Mouse (Mus musculus) G1E (cell line): Measurements from ENCODE around the gene Rtl1. TPM values are rescaled to one million over a fixed set of nuclear protein-coding genes. Genes with fewer than 3 reads are reported as not detected.

Experiments
- ATAC-seq: 2 replicates; pipeline ENCODE4 v1.8.0; 2016; ENCODE audit warnings: mild to moderate bottlenecking; ENCODE audit not compliant: insufficient number of reproducible peaks, poor library complexity, low FRiP score, severe bottlenecking; ENCODE audit errors: extremely low read depth
- DNase-seq: peaks from one replicate; pipeline ENCODE4 v3.0.0; 2012; ENCODE audit warnings: low spot score
- H3K27me3 ChIP-seq: 2 replicates; pipeline ENCODE4 v1.6.1; 2012; ENCODE audit warnings: mild to moderate bottlenecking, low read length, inconsistent platforms; ENCODE audit not compliant: insufficient read depth
- H3K36me3 ChIP-seq: replicated peaks from 2 replicates; pipeline ENCODE3; 2012; ENCODE audit warnings: mild to moderate bottlenecking, inconsistent platforms
- H3K4me1 ChIP-seq: 2 replicates; pipeline ENCODE4 v1.6.1; 2012; ENCODE audit warnings: low read depth, low read length, inconsistent platforms, mixed read lengths; ENCODE audit not compliant: insufficient read depth
- H3K4me3 ChIP-seq: 2 replicates; pipeline ENCODE4 v1.5.1; 2012; ENCODE audit warnings: low read depth, mild to moderate bottlenecking, inconsistent platforms, low read length, moderate library complexity, mixed read lengths
- H3K9me3 ChIP-seq: replicated peaks from 2 replicates; pipeline ENCODE4 v1.6.1; 2012; ENCODE audit warnings: inconsistent platforms
- CTCF ChIP-seq: IDR thresholded peaks from 2 replicates; pipeline ENCODE4 v1.5.1; 2012; ENCODE audit warnings: low read depth, low read length, inconsistent platforms, mixed read lengths
- GATA1 ChIP-seq: IDR thresholded peaks from 2 replicates; pipeline ENCODE4 v1.6.1; 2012; ENCODE audit warnings: borderline replicate concordance, low read length, inconsistent platforms, mixed read lengths
- GATA2 ChIP-seq: IDR thresholded peaks from 2 replicates; pipeline ENCODE4 v1.6.1; 2012; ENCODE audit warnings: low read depth, low read length, inconsistent platforms, borderline replicate concordance
- POLR2AphosphoS5 ChIP-seq: IDR thresholded peaks from 2 replicates; pipeline ENCODE4 v1.6.1; 2012; ENCODE audit warnings: low read depth, low read length, inconsistent platforms; ENCODE audit not compliant: insufficient replicate concordance
- TAL1 ChIP-seq: conservative IDR thresholded peaks from 2 replicates; pipeline ENCODE4 v1.6.1; 2012; ENCODE audit warnings: low read depth, low read length, inconsistent platforms, mixed read lengths
- polyA plus RNA-seq: library from polyadenylated mRNA; stranded (reverse); fragments of >175 nt; gene quantifications from 2 replicates; pipeline ENCODE4 v1.2.3, GENCODE M21; 2012
- total RNA-seq, 2 experiments: library from RNA; stranded (forward) in 1 of 2; stranded (reverse) in 1 of 2; fragments of 200-1000 nt in 1 of 2; fragments of >200 nt in 1 of 2; fragmentation: Nextera tagmentation in 1 of 2; gene quantifications; 2 replicates each; pipeline ENCODE4 v1.2.3; 2014 to 2017

Gene Rtl1
- total and polyA plus RNA-seq, 3 experiments, result 0.11 TPM; not detected in 2

DNA sequence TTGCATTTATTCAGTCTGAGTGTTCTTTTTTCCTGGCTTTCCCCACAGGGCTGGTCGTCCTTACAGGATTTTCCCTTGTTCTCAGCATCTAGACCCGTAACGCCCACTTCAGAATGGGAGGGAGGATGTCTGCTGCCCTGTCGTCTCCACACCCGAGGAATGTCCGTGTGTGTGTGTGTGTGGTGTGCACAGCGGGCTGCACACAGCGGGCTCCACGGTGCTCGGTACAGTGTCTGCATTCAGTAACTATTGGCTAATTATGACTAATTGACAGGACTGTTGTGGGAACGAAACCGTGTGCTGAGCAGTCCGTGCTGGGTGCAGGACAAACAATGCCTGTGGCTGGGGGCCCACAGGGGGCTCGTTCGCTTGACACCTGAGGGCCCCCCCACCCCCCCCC is 17.0 kb upstream of the Rtl1 start:
- no peak for ATAC-seq
- no peaks in the 10 kb centered on the region for H3K4me1 ChIP-seq
- DNase-seq, result no peak
- no peaks in the 10 kb centered on the region for H3K27me3 ChIP-seq
- H3K9me3 ChIP-seq, result peaks cover 79% of the 10 kb centered on the region
- no peak for TF ChIP-seq POLR2AphosphoS5
- TF ChIP-seq TAL1, result no peak
- TF ChIP-seq CTCF, result no peak
- no peak for TF ChIP-seq GATA1
- TF ChIP-seq GATA2, result no peak
- no peaks in the 10 kb centered on the region for H3K36me3 ChIP-seq
- H3K4me3 ChIP-seq, result peak overlapping the region; percentile 31; the same call in 1 of the 2 replicates

DNA sequence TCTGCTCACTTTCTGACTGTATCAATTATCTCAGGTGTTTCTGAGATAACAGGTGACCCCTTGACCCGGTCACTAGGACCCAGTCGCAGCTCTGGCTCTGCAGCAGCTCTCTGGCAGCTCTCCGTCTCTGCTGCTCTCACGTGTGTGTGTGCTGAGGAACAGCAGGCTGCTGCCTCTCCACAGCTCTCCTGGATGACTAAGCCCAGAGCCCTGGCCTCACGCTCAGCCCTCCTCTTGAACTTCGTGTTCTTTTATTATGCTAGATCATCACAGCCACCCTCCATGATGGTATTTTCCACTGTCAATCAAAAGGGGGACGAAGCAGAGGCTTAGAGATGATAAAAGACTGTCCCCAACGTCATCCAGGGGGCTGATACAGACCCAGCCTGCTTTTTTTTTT is 15.2 kb upstream of the Rtl1 start:
- H3K4me1 ChIP-seq, result no peaks in the 10 kb centered on the region
- no peak for ATAC-seq
- TF ChIP-seq GATA1 (no peak), TAL1 (no peak), POLR2AphosphoS5 (no peak), GATA2 (no peak), CTCF (no peak)

GRCm38 (mm10) chr12:109614416-109614815 is 14.3 kb upstream of the Rtl1 start:
- DNase-seq (no peak), ATAC-seq (no peak)
- no peaks in the 10 kb centered on the region; the same call in 1 of the 2 replicates for H3K27me3 ChIP-seq
- no peak overlapping the region for H3K4me3 ChIP-seq
- H3K36me3 ChIP-seq, result no peaks in the 10 kb centered on the region
- H3K9me3 ChIP-seq, result peaks cover 92% of the 10 kb centered on the region
- TF ChIP-seq POLR2AphosphoS5 (no peak), CTCF (no peak), GATA1 (no peak), TAL1 (no peak), GATA2 (no peak)
- no peaks in the 10 kb centered on the region for H3K4me1 ChIP-seq

More for the DNA sequence above, 15.2 kb upstream of the Rtl1 start:
- H3K27me3 ChIP-seq, result no peaks in the 10 kb centered on the region
- H3K36me3 ChIP-seq, result no peaks in the 10 kb centered on the region
- no peak for DNase-seq
- no peak overlapping the region for H3K4me3 ChIP-seq
- H3K9me3 ChIP-seq, result peaks cover 87% of the 10 kb centered on the region

DNA sequence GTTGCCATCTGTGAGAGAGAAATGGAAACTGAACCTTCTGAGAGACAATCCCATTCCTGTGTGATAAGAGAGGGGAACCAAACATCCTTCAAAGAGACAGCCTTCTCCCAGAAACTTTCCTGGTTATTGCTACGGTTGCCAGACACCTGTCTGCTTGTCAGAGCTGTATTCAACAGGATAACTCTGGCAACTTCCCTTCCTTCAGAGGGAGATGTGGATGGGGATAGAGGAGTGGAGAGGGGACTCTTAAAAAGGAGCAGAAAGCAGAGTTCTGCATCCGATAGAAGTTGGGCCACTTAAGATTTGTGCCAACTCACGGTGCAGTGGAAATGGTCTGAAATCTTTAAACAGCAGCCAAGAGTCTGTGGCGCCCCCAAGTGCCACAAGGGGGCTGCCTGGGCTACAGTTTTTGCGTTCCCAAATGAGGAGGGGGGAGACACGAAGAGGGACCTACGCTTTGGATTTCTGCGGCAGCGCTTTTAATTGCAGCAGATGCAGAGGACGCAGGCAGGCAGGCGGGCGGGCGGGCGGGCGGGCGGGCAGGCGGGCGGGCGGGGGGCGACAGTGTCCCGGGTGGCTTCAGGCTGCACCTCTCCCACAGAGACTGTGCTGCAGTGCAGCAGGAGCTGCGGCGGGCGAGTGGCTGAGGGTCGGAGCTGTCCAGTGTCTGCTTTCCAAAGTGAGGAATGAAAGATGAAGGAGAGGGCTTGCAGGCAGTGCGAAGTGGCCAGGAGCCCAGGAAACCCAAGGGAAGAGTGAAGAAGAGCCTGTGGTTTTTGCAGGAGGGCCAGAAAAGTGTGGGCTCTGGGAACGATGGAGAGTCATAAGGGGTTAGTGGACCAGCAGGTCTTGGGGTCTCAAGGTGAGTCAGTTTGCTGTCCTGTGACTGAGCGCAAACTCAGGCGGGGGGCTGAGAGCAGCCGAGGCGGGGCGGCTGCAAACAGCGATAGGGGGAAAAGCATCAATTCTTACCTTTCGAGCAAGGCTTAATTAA is 12.6 kb upstream of the Rtl1 start:
- TF ChIP-seq GATA1, result no peak

GRCm38 (mm10) chr12:109608576-109609440 is 8.7 kb upstream of the Rtl1 start:
- no peak for DNase-seq
- H3K4me1 ChIP-seq, result no peaks in the 10 kb centered on the region
- no peaks in the 10 kb centered on the region for H3K36me3 ChIP-seq
- no peak for ATAC-seq
- TF ChIP-seq TAL1 (no peak), POLR2AphosphoS5 (no peak), GATA1 (no peak), CTCF (no peak)
- no peaks in the 10 kb centered on the region; the same call in 1 of the 2 replicates for H3K27me3 ChIP-seq
- no peak overlapping the region for H3K4me3 ChIP-seq
- peaks cover 91% of the 10 kb centered on the region for H3K9me3 ChIP-seq

More for the DNA sequence above, 12.6 kb upstream of the Rtl1 start:
- H3K36me3 ChIP-seq, result no peaks in the 10 kb centered on the region
- DNase-seq (no peak), ATAC-seq (no peak)
- no peaks in the 10 kb centered on the region for H3K4me1 ChIP-seq
- H3K9me3 ChIP-seq, result peaks cover 92% of the 10 kb centered on the region
- H3K4me3 ChIP-seq, result no peak overlapping the region
- no peaks in the 10 kb centered on the region; the same call in 1 of the 2 replicates for H3K27me3 ChIP-seq

DNA sequence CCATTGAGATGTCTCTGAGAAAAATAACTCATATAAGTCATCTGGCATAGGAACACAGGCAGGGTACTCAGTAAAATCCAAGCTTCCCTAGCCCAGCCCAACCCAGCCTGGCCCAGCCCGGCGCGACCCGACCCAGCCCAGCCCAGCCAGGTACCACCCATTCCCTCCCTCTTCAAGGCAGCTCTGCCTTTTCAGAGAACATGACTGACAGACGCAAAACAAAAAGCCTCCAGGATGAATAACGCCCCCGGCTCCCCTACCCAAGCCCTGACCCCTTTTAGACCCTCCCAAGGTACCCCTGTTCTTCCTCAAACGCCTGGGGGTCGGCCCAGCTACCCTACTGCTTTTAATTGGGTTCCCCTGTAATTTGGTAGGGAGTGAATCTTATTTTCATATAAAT is 7.8 kb upstream of the Rtl1 start:
- ATAC-seq (no peak), DNase-seq (no peak)
- Histone ChIP-seq H3K4me1 (no peaks in the 10 kb centered on the region), H3K9me3 (peaks cover 91% of the 10 kb centered on the region), H3K27me3 (no peaks in the 10 kb centered on the region; the same call in 1 of the 2 replicates), H3K36me3 (no peaks in the 10 kb centered on the region), H3K4me3 (no peak overlapping the region)
- no peak for TF ChIP-seq GATA2
- no peak for TF ChIP-seq POLR2AphosphoS5
- TF ChIP-seq TAL1, result no peak
- TF ChIP-seq CTCF, result no peak
- no peak for TF ChIP-seq GATA1
